Mouse (Mus musculus) lung, embryonic 14.5 days (tissue): ENCODE results near the gene Mpped2. TPM values are rescaled to one million over a fixed set of nuclear protein-coding genes. Genes with fewer than 3 reads are reported as not detected.

ENCODE experiments used
- ATAC-seq: fragments of 200-750 bp; cut with Nextera tagmentation; 2 replicates; pipeline ENCODE4 v1.8.0; 2017; ENCODE audit warnings: mild to moderate bottlenecking, moderate TSS enrichment, moderate library complexity; ENCODE audit not compliant: insufficient read depth
- DNase-seq: peaks from one replicate; pipeline ENCODE4 v3.0.0-alpha.2; 2015
- H3K27ac ChIP-seq: fragments of 300-500 bp; sonication (generic); 2 replicates; pipeline ENCODE4 v1.5.1; 2014; ENCODE audit warnings: low read depth, mild to moderate bottlenecking, moderate library complexity
- H3K27me3 ChIP-seq: fragments of 300-500 bp; sonication (generic); 2 replicates; pipeline ENCODE4 v1.6.1; 2014; ENCODE audit warnings: low read length, control low read depth; ENCODE audit not compliant: insufficient read depth
- H3K36me3 ChIP-seq: fragments of 300-500 bp; sonication (generic); 2 replicates; pipeline ENCODE4 v1.6.1; 2014; ENCODE audit warnings: control low read depth; ENCODE audit not compliant: insufficient read depth
- H3K4me1 ChIP-seq: fragments of 300-500 bp; sonication (generic); 2 replicates; pipeline ENCODE4 v1.6.1; 2014; ENCODE audit warnings: antibody characterized with exemption, control low read depth; ENCODE audit not compliant: insufficient read depth
- H3K4me2 ChIP-seq: fragments of 300-500 bp; sonication (generic); 2 replicates; pipeline ENCODE4 v1.6.1; 2014; ENCODE audit warnings: mild to moderate bottlenecking
- H3K4me3 ChIP-seq: fragments of 300-500 bp; sonication (generic); 2 replicates; pipeline ENCODE4 v1.5.1; 2014; ENCODE audit warnings: low read depth, low read length
- H3K9ac ChIP-seq: fragments of 300-500 bp; sonication (generic); 2 replicates; pipeline ENCODE4 v1.6.1; 2014
- H3K9me3 ChIP-seq: fragments of 300-500 bp; sonication (generic); 2 replicates; pipeline ENCODE4 v1.6.1; 2016; ENCODE audit warnings: low read depth, low read length, control low read depth
- CTCF ChIP-seq: IDR thresholded peaks from 2 replicates; pipeline ENCODE4 v1.5.1; 2016; ENCODE audit warnings: antibody characterized with exemption, low read depth
- whole genome bisulfite sequencing: fragments of 180-500 bp; shearing (Covaris S2); extraction: QIAGEN DNeasy Blood & Tissue Kit; methylation state at CpG from one replicate; pipeline ENCODE4 v1.1.7; 2014; 5-methylcytosine and 5-hydroxymethylcytosine counted together
- polyA plus RNA-seq: library from polyadenylated mRNA; unstranded; fragments of >200 nt; fragmentation: Nextera tagmentation; extraction: Ambion mirVana; gene quantifications from 2 replicates; pipeline ENCODE4 v1.2.1, GENCODE M21; 2014

Gene Mpped2
- polyA plus RNA-seq, 1 experiment from 2014 or later = 33.3 TPM

GRCm38 (mm10) chr2:106746211-106746610 is 53.1 kb downstream of the Mpped2 start:
- WGBS = 62% methylated on average over 6 of the region's 6 CpGs
- Histone ChIP-seq H3K9ac (no peak overlapping the region), H3K9me3 (no peaks in the 10 kb centered on the region), H3K27me3 (no peaks in the 10 kb centered on the region), H3K4me2 (no peak overlapping the region), H3K36me3 (no peaks in the 10 kb centered on the region), H3K27ac (no peak overlapping the region), H3K4me1 (no peaks in the 10 kb centered on the region), H3K4me3 (no peak overlapping the region)
- DNase-seq (peak; percentile 18), ATAC-seq (no peak)
- no peak for TF ChIP-seq CTCF

- 48% methylated on average over 4 of the region's 4 CpGs for whole genome bisulfite sequencing
- no peaks in the 10 kb centered on the region for H3K27me3 ChIP-seq
- no peaks in the 10 kb centered on the region for H3K4me1 ChIP-seq
- H3K27ac ChIP-seq = no peak overlapping the region
- no peak overlapping the region for H3K4me3 ChIP-seq
- no peak overlapping the region for H3K9ac ChIP-seq
- no peaks in the 10 kb centered on the region for H3K36me3 ChIP-seq
- H3K4me2 ChIP-seq = no peak overlapping the region
- ATAC-seq (no peak), DNase-seq (no peak)
- H3K9me3 ChIP-seq = no peaks in the 10 kb centered on the region
- TF ChIP-seq CTCF = no peak
Observed at GRCm38 (mm10) chr2:106746905-106747304, 53.8 kb downstream of the Mpped2 start.

GRCm38 (mm10) chr2:106747342-106747741 is 54.3 kb downstream of the Mpped2 start:
- Histone ChIP-seq H3K36me3 (no peaks in the 10 kb centered on the region), H3K4me1 (no peaks in the 10 kb centered on the region), H3K9ac (no peak overlapping the region), H3K9me3 (no peaks in the 10 kb centered on the region), H3K4me2 (no peak overlapping the region), H3K27ac (no peak overlapping the region), H3K27me3 (no peaks in the 10 kb centered on the region), H3K4me3 (no peak overlapping the region)
- 69% methylated on average over 4 of the region's 4 CpGs for WGBS
- no peak for ATAC-seq
- TF ChIP-seq CTCF = no peak
- no peak for DNase-seq

- no peaks in the 10 kb centered on the region for H3K27me3 ChIP-seq
- 71% methylated on average over 3 of the region's 3 CpGs for WGBS
- no peak overlapping the region for H3K4me3 ChIP-seq
- no peak overlapping the region for H3K9ac ChIP-seq
- H3K9me3 ChIP-seq = no peaks in the 10 kb centered on the region
- ATAC-seq (no peak), DNase-seq (no peak)
- no peaks in the 10 kb centered on the region for H3K4me1 ChIP-seq
- H3K36me3 ChIP-seq = no peaks in the 10 kb centered on the region
- no peak overlapping the region for H3K27ac ChIP-seq
- TF ChIP-seq CTCF = no peak
- H3K4me2 ChIP-seq = no peak overlapping the region
Observed at GRCm38 (mm10) chr2:106750878-106751277, 57.8 kb downstream of the Mpped2 start.

GRCm38 (mm10) chr2:106753703-106754102 is 60.6 kb downstream of the Mpped2 start:
- H3K4me3 ChIP-seq = no peak overlapping the region
- H3K4me2 ChIP-seq = no peak overlapping the region
- H3K9me3 ChIP-seq = no peaks in the 10 kb centered on the region
- H3K9ac ChIP-seq = no peak overlapping the region
- no peak for ATAC-seq
- 69% methylated on average over 5 of the region's 5 CpGs for WGBS
- H3K27ac ChIP-seq = no peak overlapping the region
- no peaks in the 10 kb centered on the region for H3K36me3 ChIP-seq
- no peak for TF ChIP-seq CTCF
- peaks cover 3% of the 10 kb centered on the region; the same call in 1 of the 2 replicates for H3K4me1 ChIP-seq
- no peak for DNase-seq
- no peaks in the 10 kb centered on the region for H3K27me3 ChIP-seq

- no peak for DNase-seq
- Histone ChIP-seq H3K27ac (no peak overlapping the region), H3K36me3 (no peaks in the 10 kb centered on the region), H3K4me3 (no peak overlapping the region), H3K27me3 (no peaks in the 10 kb centered on the region), H3K4me1 (peaks cover 3% of the 10 kb centered on the region; the same call in 1 of the 2 replicates), H3K9me3 (no peaks in the 10 kb centered on the region), H3K4me2 (no peak overlapping the region), H3K9ac (no peak overlapping the region)
- ATAC-seq = no peak
- WGBS = 58% methylated on average over 5 of the region's 5 CpGs
- TF ChIP-seq CTCF = no peak
Observed at GRCm38 (mm10) chr2:106754696-106755095, 61.6 kb downstream of the Mpped2 start.

GRCm38 (mm10) chr2:106756354-106757103 is 63.5 kb downstream of the Mpped2 start:
- Histone ChIP-seq H3K4me1 (peaks cover 3% of the 10 kb centered on the region; the same call in 1 of the 2 replicates), H3K27ac (no peak overlapping the region), H3K36me3 (no peaks in the 10 kb centered on the region), H3K4me3 (no peak overlapping the region), H3K27me3 (no peaks in the 10 kb centered on the region), H3K9me3 (no peaks in the 10 kb centered on the region), H3K9ac (no peak overlapping the region), H3K4me2 (no peak overlapping the region)
- TF ChIP-seq CTCF = no peak
- no peak for DNase-seq
- no peak for ATAC-seq
- 47% methylated on average over 13 of the region's 13 CpGs for WGBS
